Mouse (Mus musculus) lung, adult 18-20 months (tissue): Measurements from ENCODE around the gene Ypel2.

Source experiments
- DNase-seq, 2 experiments: peaks; one replicate each; pipeline ENCODE4 v3.0.0; 2022; ENCODE audit warnings: mixed read lengths in 2 of 2

Gene Ypel2

DNA sequence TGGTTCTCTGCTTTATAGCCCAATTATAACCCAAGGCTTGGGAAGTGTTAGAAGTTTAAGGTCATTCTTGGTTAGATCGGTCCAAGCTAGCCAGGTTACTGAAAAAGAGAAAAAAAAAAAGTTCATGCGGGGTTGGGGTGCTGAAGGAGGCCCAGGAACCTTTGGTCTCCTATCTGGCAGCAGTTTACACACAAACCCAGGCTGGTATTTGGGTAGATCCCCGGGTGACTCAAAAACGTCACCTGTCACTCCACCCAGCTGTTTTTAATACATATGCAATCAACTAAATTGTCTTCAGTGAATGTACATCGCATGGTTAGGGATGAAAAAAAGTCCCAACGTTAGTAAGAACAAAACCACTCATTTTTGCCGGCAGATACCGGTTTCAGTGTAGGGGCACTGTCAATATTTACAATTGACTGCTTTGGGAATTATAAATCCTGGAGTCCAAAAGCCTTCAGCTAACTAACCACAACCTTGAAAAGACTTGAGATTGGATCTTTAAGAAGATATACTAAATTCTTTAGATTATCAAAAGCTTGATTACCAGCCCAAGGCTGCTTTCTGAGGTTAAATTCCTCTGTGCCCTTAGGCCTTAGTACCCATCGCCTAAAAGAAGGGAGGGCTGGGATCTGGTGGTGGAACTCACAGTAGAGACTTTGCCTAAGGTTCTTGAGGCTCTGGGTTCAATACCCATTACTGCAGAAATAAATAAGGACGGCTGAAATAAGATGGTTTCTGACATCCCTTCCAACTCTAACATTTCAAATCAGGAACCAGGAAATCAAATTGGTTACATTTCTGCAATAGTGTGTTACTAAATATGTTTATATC is 1.5 kb upstream of the Ypel2 start:
- DNase-seq = no peak

DNA sequence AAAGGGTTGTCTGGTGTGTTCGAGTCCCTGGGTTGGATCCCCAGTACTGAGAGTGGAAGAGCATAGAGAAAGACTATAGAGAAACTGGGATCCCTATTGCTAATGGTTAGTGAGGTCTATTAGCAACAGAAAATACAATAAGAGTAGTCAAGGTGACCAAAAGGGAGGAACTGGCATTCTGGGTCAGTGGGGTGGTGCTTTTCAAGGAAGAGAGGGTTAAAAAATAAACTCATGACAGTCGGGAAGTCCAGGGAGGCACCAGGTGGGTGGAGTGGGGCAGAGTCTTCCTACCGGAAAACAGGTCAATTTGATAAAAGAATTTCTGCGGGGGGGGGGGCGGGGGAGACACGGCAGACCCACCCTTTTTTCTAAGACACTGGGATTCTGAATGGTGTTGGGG is 823 bp upstream of the Ypel2 start:
- DNase-seq = no peak

DNA sequence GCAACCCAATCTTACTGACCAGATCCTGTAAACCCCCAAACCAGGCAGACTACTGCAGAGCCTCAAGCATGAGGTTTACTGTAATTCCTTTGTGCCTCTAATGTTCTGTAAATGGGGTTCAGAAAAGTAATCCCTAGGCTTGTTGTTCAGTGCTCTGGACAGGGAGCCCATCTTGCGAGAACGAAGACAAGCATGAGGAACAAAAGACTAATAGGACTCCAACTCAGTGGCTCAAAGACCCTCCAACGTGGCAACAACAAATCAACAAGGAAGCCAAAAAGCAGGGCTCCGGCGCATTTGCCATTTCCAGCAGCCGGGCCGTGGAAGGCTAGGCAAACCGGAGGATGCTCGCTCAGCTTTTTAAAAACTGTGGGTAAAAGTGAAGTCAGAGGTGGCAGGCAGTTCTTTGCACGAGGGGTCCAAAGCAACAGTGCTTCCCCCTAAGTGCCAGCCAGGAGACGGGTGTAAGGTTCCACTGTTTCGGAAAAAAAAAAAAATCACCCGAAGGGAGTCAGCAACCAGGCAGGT is 982 bp downstream of the Ypel2 start:
- no peak for DNase-seq

DNA sequence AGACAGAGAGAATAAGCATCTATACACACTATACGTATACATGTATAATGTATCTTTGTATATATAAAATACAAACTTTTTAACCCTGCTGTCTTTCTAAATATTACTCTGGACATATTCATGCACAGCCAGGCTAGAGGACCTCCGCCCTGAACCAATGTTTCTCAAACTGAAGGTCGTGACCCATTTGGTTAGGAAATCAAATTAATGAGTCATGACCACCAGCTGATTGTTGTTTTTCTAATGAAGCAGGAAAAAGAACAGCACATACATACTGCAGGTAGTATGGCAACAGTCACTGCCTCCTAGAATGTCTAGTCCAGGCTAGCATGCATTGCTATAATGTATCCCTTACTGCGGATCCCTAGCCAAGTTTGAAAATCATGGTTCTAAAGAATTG is 2.3 kb downstream of the Ypel2 start:
- DNase-seq = peak in 1 of 2 experiments; percentile 34

DNA sequence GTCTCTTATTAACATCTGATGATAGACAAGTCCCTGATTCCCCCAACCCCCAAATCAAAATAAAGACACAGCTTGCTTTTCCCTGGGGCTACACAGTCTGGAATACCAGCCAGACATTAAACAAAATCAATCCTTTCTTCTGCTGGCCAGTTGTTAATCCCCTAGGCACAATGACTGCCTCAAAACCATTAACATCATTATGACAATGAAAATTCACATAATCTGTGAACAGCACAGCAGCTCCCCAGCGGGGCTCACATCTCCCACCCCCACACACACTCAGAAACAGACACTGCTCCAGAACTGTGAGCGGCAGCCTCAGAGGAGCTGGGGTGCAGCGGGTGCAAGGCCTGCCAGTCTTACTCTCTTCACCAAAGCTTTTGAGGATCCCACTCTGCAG is 3.2 kb downstream of the Ypel2 start:
- DNase-seq = no peak

DNA sequence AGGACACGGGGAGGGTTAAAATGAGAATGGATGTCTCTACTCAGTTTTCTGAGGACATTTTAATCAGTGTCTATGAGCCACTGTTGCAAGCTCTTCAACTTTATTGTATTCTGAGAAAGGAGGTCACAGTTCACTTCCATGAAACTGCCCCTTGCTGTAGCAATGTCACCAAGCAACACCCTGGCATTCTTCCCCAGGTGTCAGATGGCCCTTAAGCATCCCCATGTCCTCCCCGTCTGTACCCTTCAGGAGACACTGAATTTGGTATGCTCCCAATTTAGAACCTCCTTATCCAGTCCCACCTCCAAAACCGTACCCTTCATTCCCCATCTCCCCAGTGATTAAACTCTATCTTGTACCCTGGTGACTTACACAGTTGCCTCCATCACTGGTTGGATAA is 8.5 kb downstream of the Ypel2 start:
- DNase-seq = no peak

DNA sequence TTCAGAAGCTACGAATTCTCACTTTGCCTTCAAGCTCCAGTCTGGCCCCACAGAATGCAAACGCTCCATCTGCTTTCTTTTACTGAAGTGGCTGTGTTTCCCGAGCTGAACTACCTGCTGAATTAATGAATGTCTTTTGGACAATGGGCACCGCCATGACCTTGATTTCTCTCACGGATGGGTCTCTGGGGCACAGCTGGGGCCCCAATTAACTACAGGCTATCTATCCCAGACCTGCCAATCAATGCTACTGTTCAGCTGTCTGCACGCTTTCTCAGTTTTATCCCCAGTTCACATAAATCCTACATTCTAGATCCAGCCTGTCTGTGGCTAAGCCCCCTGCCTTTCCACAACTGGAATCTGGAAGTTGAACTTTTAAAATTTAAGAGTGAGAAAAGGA is 10.5 kb downstream of the Ypel2 start:
- DNase-seq = no peak

DNA sequence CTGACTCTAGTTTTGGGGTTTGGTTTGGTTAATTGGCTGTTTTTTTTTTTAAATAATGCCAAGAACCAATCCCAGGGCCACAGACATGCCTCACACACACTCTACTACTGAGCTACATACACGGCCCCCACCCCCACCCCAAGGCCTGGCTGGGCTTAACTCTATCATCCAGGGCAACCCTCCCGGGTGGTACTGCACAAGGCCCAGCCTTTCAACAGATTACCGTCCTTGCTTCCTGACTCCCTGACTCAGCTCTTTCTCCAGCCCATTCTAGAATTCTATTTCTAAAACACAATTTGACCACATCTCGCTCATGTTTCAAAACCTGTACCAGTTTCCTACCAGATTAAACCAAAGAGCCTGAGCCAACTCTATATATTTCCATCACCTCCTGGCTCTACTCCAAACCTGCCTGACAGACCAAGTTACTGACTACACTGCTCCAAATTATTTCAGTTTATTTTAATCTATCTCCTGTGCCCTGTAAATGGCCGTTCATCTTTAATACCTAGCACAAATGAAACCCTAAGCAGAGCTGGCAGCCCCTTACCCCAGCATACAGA is 12.2 kb downstream of the Ypel2 start:
- DNase-seq = no peak

DNA sequence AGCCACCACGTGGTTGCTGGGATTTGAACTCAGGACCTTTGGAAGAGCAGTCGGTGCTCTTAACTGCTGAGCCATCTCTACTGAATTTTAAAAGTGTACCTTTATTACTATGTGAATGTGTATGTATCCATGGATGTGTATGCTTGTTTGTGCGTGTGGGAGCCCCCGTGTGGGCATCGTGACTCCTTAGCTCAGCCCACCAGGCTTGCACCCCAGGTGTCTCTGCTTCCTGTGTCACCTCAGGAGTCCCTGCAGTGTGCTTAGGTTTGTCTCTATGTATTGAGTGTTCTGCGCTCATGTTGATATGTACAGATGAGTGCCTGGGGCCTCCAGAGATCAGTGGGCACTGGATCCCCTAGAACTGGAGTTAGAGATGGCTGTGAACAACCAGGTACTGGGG is 13.0 kb downstream of the Ypel2 start:
- no peak for DNase-seq

DNA sequence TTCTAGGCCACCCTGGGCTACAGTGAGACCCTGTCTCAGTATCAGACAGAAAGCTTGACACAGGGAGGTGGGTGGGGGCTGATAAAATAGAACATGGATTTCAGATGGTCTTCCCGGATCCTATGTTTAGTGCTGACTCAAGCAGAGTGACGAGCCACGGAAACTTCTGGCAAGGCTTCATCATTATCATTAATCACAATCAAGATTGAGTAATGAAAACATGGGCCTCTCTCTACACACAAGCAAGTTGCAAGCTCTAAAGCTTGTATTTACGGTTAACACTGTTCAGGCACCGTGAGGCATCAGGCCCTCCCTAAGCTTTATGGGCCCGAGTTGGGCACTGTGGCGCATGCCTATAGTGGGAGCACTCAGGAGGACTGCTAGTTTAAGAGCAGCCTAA is 13.7 kb downstream of the Ypel2 start:
- no peak for DNase-seq

DNA sequence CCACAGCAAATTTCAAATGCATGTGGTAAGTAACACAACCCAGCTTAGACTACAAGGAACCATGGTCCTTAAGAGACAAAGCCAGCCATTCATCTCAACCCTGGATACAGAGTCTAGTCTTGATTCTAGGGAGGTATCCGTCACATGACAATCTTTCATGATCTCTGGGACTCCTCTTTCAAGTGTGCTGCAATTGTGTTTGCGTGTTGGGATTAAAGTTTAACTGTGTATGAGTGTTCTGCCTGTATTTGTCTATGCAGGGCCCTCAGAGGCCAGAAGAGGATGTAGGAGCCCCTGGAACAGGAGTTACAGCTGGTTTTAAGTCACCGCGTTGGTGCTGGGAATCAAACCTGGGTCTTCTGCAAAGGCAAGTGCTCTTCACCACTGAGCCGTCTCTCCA is 16.3 kb downstream of the Ypel2 start:
- no peak for DNase-seq

DNA sequence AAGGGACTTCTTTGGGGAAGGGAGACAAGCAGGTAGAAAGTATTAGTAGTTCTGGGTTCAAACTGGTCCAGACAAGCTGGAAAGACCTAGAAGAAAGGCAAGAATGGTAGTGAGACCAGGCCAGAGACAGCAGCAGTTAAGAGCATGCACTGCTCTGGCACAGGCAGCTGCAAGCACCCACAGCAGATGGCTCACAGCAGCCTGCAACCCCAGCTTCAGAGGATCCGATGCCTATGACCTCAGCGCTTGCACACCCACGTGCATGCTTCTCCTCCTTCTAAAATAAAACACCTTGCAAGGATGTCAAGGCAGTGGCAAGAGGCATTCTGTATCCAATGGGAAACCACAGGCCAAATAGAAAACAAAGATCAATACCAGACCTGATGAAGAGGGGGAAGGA is 19.1 kb downstream of the Ypel2 start:
- no peak for DNase-seq

DNA sequence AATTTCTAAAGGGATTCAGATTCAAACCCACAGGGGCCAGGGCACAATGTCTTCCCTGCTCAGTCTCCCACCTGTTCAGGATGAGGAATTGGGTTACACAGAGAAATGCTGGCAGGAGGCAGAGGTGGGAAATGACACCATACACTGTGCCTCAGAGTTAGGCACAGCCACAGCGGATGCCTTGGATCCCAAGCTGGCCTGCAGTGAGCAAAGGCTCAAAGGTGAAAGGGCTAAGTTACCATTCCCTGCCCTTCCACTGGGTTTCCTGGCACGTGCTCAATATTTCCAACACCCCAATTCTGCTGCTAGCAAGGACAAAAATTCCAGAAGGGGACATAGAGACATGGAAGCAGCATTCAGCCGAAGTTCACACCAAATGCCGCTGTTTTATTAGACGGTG is 20.3 kb downstream of the Ypel2 start:
- DNase-seq = no peak

DNA sequence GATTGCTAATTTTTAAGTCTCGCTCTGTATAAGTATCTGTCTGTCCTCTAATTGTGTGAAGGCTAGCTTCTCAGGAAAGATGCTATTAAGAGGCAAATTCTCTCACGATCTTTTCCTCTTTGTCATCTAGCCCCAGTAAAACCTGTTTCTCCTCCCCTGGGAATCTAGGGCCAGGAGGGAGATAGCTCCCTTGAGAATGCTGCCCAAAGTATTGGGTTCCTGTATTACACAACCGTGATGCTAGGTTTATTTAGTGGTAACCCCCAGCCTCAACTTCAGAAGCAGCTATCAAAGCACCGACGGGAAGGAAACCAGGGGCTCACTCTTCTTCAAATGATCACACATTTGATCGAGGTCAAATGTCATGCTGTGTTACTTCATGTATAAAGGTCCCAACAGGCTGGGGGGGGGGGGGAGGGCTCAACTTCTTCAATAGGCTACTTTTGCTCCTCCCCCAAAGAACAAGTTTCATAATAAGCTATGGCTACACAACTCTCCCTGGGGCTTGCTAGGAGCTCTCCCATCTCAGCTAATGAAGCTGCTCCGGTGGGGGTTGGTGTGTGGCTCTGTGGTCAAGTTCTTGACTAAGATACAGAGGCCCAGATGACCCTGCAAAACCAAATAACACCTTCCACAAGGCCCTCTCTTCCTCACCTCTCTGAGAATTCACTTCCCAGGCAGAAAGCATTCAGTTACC is 22.3 kb downstream of the Ypel2 start:
- no peak for DNase-seq

DNA sequence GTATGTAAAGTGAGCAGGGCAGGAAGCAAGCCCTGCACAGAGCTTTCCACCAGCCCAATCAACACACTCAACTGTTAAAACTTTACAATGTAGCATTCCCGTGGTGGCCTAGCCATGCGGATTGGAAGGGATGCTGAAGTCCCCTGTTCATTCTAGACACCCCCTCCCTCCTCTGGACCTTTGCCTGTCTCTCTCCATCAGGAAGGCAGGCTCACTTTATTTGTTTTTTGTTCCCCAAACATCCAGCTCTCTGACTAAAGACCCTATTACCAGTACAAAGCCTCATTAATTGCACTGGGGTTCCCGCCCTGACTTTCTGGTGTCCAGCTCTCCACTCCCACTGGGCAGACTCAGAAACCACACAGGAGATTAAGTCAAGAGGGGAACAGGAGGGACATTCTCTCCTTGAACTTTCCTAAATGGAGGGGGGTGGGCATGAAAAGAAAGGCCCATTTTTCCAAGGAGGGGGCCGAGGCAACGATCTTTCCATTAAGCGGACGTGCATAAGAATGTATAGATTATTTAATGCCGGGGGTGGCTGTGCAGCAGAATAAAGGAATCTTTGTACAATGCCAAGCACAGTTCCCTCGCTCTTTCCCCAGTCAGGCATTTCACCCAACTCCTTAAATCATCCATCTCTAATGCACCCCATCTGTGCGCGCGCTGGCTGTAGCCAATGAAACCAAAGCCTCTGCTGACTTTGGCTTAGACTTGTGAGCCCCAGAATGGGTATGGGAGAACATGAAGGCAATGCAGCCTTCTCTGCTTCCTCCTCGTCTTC is 24.3 kb downstream of the Ypel2 start:
- no peak for DNase-seq

DNA sequence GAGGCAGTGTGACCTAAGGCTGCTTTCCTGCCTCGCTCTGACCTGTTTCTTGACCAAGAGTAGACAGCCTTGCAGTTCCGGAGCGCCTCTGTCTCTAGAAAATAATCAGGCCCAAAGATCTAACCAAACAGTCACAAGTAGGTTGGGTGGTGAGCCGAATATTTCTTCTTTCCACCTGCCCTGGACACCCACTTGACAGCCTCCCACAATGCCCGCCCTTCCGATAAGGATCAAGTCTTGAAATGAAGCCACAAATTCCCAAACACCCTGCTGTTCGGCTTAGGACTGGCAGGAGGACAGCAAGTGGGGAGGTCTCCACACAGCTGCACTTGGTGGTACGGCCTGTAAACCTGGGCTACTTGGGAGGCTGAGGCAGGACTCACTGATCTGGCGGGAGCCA is 26.0 kb downstream of the Ypel2 start:
- peak; percentile 47 to 65 for DNase-seq

DNA sequence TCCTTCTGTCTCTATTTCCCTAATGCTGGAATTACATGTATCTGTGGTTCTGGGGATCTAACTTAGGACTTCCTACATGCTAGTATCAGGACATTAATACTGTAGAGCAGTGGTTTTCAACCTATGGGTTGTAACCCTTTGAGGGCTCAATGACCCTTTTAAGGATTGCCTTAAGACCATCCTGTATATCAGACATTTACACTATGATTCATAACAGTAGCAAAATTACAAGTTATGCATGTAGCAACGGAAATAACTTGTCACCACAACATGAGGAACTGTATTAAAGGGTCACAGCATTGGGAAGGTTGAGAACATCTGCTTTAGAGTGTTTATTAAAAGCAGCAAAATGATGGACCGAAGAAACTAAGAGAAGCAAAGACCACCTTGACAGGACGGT is 26.8 kb downstream of the Ypel2 start:
- no peak for DNase-seq

DNA sequence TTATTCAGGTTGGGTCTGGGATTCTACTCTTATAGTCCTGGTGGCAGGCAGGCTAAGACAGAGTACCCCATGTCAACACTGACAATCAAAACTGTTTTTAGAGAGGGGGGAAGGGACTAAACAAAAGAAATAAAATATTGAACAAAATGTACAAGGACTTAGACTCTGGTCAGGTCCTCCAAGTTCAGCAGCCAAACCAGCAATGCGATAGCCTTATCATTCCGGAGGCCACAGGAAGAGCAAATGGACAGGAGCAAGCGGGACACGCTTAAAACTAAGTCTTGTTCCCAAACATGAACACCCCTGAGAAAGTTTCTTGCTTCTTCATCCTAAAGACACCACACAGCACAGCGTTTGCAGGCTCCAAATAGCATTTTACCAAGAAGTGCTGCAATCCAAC is 28.4 kb downstream of the Ypel2 start:
- no peak for DNase-seq

DNA sequence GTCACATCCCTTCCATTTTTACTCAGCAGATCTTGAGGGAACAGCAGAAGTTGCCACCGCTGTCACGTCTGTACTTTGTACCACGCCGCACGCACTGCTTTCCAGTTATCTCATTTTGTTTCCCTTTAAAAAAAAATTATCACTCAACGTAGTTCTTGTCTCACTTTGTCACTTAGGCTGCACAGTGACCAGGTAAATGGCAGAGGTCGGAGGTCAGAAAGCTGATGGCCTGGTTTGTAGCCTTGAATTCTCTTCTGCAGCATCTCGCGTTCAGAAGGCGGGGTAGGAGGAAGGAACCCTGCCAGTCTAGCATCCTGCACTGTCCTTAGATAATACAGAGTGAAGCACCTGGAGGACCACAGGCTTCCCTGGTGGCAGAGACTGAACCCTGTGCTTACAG is 29.8 kb downstream of the Ypel2 start:
- DNase-seq = no peak

DNA sequence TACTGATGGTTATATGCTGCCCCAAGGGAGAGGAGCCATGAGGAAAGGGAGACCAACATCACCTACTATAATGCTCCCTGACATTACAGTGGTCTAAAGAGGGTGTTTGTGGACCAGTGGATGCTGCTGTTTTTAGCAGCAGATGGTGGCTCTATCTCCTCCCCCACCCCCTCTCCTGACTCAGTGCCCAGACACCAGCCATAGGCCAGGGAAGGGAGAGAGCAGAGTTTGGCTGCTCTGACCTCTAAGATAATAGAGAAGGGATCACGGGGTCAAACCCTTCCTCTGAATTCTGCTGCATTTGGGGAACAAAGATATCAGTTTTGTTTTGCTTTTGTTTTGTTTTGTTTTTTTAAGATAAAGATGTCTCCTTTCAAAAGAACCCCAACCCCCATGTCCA is 30.5 kb downstream of the Ypel2 start:
- no peak for DNase-seq

DNA sequence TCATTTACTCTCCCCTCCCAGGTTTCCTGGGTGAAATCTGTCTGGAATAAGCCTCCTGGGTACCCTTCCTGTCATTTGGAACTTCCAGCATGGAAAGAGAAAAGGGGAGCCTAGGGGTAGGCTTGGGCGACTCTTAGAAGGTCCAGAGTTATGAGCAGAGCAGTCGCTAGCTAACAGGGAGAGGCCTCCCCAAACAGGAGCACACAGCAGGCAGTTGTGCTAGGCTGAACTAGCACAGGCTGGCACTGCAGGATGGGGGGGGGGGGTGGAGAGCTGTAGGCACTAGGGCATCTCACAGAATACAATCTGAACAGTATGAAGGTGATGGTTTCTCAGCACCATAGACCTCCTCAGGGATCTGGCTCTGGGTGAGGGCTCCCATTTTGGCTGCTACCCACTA is 31.1 kb downstream of the Ypel2 start:
- no peak for DNase-seq

DNA sequence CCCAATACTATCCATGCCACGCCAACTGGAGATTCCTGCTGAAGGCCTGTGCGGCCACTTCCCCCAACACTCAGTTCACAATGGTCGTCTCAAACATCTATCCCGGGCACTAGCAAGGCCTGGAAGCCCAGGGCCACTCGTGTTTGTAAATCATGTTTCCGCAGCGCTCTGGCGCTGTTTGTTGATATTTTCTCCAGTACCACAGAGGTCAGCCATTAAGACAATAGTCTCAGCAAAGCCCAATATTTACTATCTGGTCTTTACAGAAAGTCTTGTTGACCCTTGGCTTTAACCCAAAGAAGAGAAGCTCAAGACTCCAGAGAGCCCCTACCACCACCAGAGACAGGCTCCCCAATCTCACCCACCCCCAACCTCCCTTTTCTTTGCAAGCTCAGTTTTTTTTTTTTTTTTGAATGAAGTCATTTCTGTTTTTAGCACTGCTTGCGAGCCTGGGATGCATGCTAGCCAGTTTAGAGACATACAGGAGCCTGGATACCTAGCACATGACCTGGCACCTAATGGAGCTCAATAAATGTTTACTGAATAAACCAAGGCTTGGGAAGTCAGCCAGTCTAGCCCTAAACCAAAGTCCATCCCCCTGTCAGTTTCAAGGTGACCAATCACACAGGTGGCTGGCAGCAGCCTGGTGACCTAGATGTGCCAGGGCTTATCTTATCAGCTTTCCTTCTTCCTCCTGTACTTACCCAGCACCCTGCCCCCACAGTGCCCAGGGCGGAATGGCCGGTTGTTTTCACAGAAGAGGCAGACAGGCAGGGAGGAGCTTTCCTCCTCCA is 31.8 kb downstream of the Ypel2 start:
- peak; percentile 90 to 93 for DNase-seq
